Mouse (Mus musculus): ENCODE results near the gene Fam102a. TPM values are rescaled to one million over a fixed set of nuclear protein-coding genes. Genes with fewer than 3 reads are reported as not detected.
A peak's percentile ranks its signal among the peaks of the same experiment; 100 is the strongest.

The Fam102a gene
- total and polyA plus RNA-seq, 3 experiments: 1.3 to 7.8 (median 3.8) TPM

DNA sequence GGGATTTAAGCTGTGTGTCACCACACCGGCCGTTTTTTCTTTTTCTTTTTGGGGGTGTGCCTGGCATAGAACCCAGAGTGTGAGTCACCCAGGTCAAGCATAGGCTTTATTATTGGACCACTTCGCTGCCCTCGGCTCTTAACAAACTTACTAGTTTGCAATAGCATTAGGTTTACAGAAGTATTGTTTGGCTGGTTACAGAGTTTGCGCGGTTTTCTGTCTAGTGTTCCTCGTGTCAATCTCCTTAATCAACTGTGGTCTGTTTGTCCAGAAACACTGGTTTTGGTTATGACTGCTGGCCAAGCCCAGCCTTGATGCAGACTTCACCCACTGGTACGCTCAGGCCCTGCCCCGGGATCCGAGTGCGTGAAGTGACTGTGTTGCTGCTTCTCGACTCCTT lies 32.3 kb upstream of the Fam102a start:
- Histone ChIP-seq H3K27ac (ENCODE audit: insufficient read depth, low read depth) (no peak overlapping the region), H3K4me1 (ENCODE audit: control insufficient read depth in 1 of 2, insufficient read depth in 2 of 2) (peaks cover 0 to 4% of the 10 kb centered on the region in 2 experiments; a peak in 1 of 4 replicates), H3K9ac (ENCODE audit: insufficient read depth, low read depth) (no peak overlapping the region), H3K36me3 (replicated peaks in 1 of 2; ENCODE audit: control insufficient read depth in 1 of 2, insufficient read depth in 1 of 2, low read length in 1 of 2) (no peaks in the 10 kb centered on the region), H3K9me3 (replicated peaks; ENCODE audit: low read length) (peaks cover 11% of the 10 kb centered on the region), H3K27me3 (replicated peaks) (no peaks in the 10 kb centered on the region), H3K4me3 (replicated peaks in 1 of 3; ENCODE audit: low read depth in 2 of 3, low read length in 2 of 3, poor library complexity in 1 of 3) (no peak overlapping the region), H3K79me2 (replicated peaks; ENCODE audit: control insufficient read depth, extremely low read depth, insufficient read depth, poor library complexity, severe bottlenecking) (no peaks in the 10 kb centered on the region), H3K4me2 (ENCODE audit: insufficient read depth, low read depth, poor library complexity, severe bottlenecking) (no peak overlapping the region)
- DNase-seq (ENCODE audit: extremely low read depth): no peak
- in situ Hi-C loops (cut with MboI; ENCODE audit: low pct_ligation_motif_present, low pct_unique_long_range_greater_than_20kb, low sequenced_read_pairs): no loop called here
- TF ChIP-seq ELF1 (IDR thresholded peaks at IDR 0.05; ENCODE audit: low read depth, low read length) (no peak), MYC (IDR thresholded peaks at IDR 0.05; ENCODE audit: low read depth, low read length) (no peak), ETS1 (conservative IDR thresholded peaks at IDR 0.05; ENCODE audit: low read depth, low read length) (no peak), MEF2A (IDR thresholded peaks at IDR 0.05; ENCODE audit: borderline replicate concordance, low read depth, low read length) (no peak), POLR2A (IDR thresholded peaks at IDR 0.05; ENCODE audit: low read depth, low read length) (no peak), E2F4 (IDR thresholded peaks at IDR 0.05; ENCODE audit: insufficient replicate concordance, low read depth, low read length) (no peak), ZKSCAN1 (IDR thresholded peaks at IDR 0.05; ENCODE audit: borderline replicate concordance, low read depth, low read length) (no peak), ZNF384 (IDR thresholded peaks at IDR 0.05; ENCODE audit: low read depth, low read length) (no peak), ZMIZ1 (IDR thresholded peaks at IDR 0.05; ENCODE audit: low read depth, low read length) (no peak), POLR2AphosphoS2 (IDR thresholded peaks at IDR 0.05; ENCODE audit: low read depth, low read length) (no peak), HCFC1 (IDR thresholded peaks at IDR 0.05; ENCODE audit: low read depth, low read length) (no peak), RAD21 (IDR thresholded peaks at IDR 0.05; ENCODE audit: low read depth, low read length) (no peak), EP300 (IDR thresholded peaks at IDR 0.05; ENCODE audit: low read length) (no peak), JUND (conservative IDR thresholded peaks at IDR 0.05; ENCODE audit: low read depth, low read length) (no peak)
- dilution Hi-C loops (cut with MboI; ENCODE audit: extremely low pct_ligation_motif_present, extremely low pct_unique_long_range_greater_than_20kb, low sequenced_read_pairs): no loop called here

DNA sequence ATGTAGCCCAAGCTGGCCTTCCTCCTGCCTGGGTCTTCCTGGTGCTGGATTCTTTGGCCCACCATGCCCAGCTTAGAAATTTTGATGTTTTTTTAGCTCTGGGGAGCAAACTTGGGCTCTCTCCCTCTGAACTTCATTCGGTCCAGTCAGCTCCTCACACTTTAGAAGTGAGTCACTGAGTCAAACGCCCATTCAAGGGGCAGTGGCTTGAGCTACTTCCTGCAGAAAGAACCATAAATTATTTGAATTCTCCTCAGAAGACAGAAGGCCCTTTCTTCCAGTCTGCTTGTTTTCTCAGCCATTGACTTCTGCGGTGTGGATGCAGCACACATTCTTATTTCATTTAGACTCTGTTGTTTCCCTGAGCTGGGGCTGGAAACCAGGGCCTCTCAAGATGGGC lies 31.5 kb upstream of the Fam102a start:
- no peak overlapping the region for H3K4me2 ChIP-seq (ENCODE audit: insufficient read depth, low read depth, poor library complexity, severe bottlenecking)

DNA sequence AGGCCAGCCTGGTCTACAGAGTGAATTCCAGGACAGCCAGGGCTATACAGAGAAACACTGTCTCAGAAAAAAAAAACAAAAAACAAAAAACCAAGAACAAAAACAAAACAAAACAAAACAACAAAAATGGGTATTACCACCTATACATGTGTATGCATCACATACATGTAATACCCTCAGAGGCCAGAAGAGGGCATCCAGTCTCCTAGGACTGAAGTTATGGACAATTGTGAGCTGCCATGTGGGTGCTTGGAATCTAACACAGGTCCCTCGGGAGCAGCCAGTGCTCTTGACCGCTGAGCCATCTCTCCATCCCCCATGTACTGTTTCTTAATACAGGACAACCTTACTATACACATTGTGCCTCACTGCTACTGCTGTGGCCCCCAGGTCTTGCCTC lies 29.6 kb upstream of the Fam102a start:
- DNase-seq (ENCODE audit: extremely low read depth): no peak
- Histone ChIP-seq H3K9ac (ENCODE audit: insufficient read depth, low read depth) (no peak overlapping the region), H3K4me2 (ENCODE audit: insufficient read depth, low read depth, poor library complexity, severe bottlenecking) (no peak overlapping the region), H3K9me3 (replicated peaks; ENCODE audit: low read length) (peaks cover 4% of the 10 kb centered on the region), H3K79me2 (replicated peaks; ENCODE audit: control insufficient read depth, extremely low read depth, insufficient read depth, poor library complexity, severe bottlenecking) (no peaks in the 10 kb centered on the region), H3K4me1 (ENCODE audit: control insufficient read depth in 1 of 2, insufficient read depth in 2 of 2) (peaks cover 0 to 9% of the 10 kb centered on the region in 2 experiments; a peak in 2 of 4 replicates), H3K27me3 (replicated peaks) (no peaks in the 10 kb centered on the region), H3K36me3 (replicated peaks in 1 of 2; ENCODE audit: control insufficient read depth in 1 of 2, insufficient read depth in 1 of 2, low read length in 1 of 2) (no peaks in the 10 kb centered on the region), H3K27ac (ENCODE audit: insufficient read depth, low read depth) (no peak overlapping the region), H3K4me3 (replicated peaks in 1 of 3; ENCODE audit: low read depth in 2 of 3, low read length in 2 of 3, poor library complexity in 1 of 3) (no peak overlapping the region)
- TF ChIP-seq CHD2 (IDR thresholded peaks at IDR 0.05; ENCODE audit: low read length) (no peak), CTCF (conservative IDR thresholded peaks at IDR 0.05 in 1 of 2, IDR thresholded peaks at IDR 0.05 in 1 of 2; ENCODE audit: low read depth in 2 of 2, low read length in 2 of 2) (peak in 1 of 2 experiments; percentile 26; a peak in 2 of 4 replicates), ZKSCAN1 (IDR thresholded peaks at IDR 0.05; ENCODE audit: borderline replicate concordance, low read depth, low read length) (no peak), MAZ (IDR thresholded peaks at IDR 0.05; ENCODE audit: low read depth, low read length) (no peak)
- in situ Hi-C loops (cut with MboI; ENCODE audit: low pct_ligation_motif_present, low pct_unique_long_range_greater_than_20kb, low sequenced_read_pairs) (no loop called here), dilution Hi-C loops (cut with MboI; ENCODE audit: extremely low pct_ligation_motif_present, extremely low pct_unique_long_range_greater_than_20kb, low sequenced_read_pairs) (no loop called here)

More for the DNA sequence above, 31.5 kb upstream of the Fam102a start:
- no peaks in the 10 kb centered on the region for H3K36me3 ChIP-seq (replicated peaks in 1 of 2; ENCODE audit: control insufficient read depth in 1 of 2, insufficient read depth in 1 of 2, low read length in 1 of 2)
- H3K4me3 ChIP-seq (replicated peaks in 1 of 3; ENCODE audit: low read depth in 2 of 3, low read length in 2 of 3, poor library complexity in 1 of 3): no peak overlapping the region
- H3K9ac ChIP-seq (ENCODE audit: insufficient read depth, low read depth): no peak overlapping the region
- in situ Hi-C loops (cut with MboI; ENCODE audit: low pct_ligation_motif_present, low pct_unique_long_range_greater_than_20kb, low sequenced_read_pairs): no loop called here
- no peak for DNase-seq (ENCODE audit: extremely low read depth)
- H3K27ac ChIP-seq (ENCODE audit: insufficient read depth, low read depth): no peak overlapping the region
- H3K27me3 ChIP-seq (replicated peaks): no peaks in the 10 kb centered on the region
- dilution Hi-C loops (cut with MboI; ENCODE audit: extremely low pct_ligation_motif_present, extremely low pct_unique_long_range_greater_than_20kb, low sequenced_read_pairs): no loop called here
- no peaks in the 10 kb centered on the region for H3K79me2 ChIP-seq (replicated peaks; ENCODE audit: control insufficient read depth, extremely low read depth, insufficient read depth, poor library complexity, severe bottlenecking)
- peaks cover 0 to 4% of the 10 kb centered on the region in 2 experiments; a peak in 1 of 4 replicates for H3K4me1 ChIP-seq (ENCODE audit: control insufficient read depth in 1 of 2, insufficient read depth in 2 of 2)
- H3K9me3 ChIP-seq (replicated peaks; ENCODE audit: low read length): peaks cover 8% of the 10 kb centered on the region
- TF ChIP-seq IRF4 (IDR thresholded peaks at IDR 0.05; ENCODE audit: low read depth, low read length): no peak

All from CH12.LX (cell line).